Mouse (Mus musculus) embryonic facial prominence, embryonic 11.5 days (tissue): ENCODE results near the gene Tnpo1. TPM values are rescaled to one million over a fixed set of nuclear protein-coding genes. Genes with fewer than 3 reads are reported as not detected.

Experiments
- ATAC-seq: fragments of 200-750 bp; cut with Nextera tagmentation; replicated peaks from 2 replicates; pipeline ENCODE4 v1.8.0; 2017; ENCODE audit warnings: low read depth; ENCODE audit not compliant: insufficient number of reproducible peaks, low FRiP score, low TSS enrichment
- DNase-seq: peaks from one replicate; pipeline ENCODE4 v3.0.0-alpha.2; 2015; ENCODE audit warnings: low spot score
- H3K27ac ChIP-seq: fragments of 300-500 bp; sonication (generic); replicated peaks from 2 replicates; pipeline ENCODE4 v1.5.1; 2014; ENCODE audit warnings: mild to moderate bottlenecking, low read depth, low read length, control low read depth
- H3K27me3 ChIP-seq: fragments of 300-500 bp; sonication (generic); 2 replicates; pipeline ENCODE4 v1.6.1; 2014; ENCODE audit warnings: mild to moderate bottlenecking, low read length, moderate library complexity, mixed read lengths; ENCODE audit not compliant: control insufficient read depth, insufficient read depth
- H3K36me3 ChIP-seq: fragments of 300-500 bp; sonication (generic); replicated peaks from 2 replicates; pipeline ENCODE4 v1.6.1; 2014; ENCODE audit warnings: low read depth, mild to moderate bottlenecking, low read length, moderate library complexity, mixed read lengths; ENCODE audit not compliant: control insufficient read depth, insufficient read depth
- H3K4me1 ChIP-seq: fragments of 300-500 bp; sonication (generic); 2 replicates; pipeline ENCODE4 v1.6.1; 2014; ENCODE audit warnings: low read length, mixed read lengths; ENCODE audit not compliant: control insufficient read depth, insufficient read depth
- H3K4me2 ChIP-seq: fragments of 300-500 bp; sonication (generic); 2 replicates; pipeline ENCODE4 v1.6.1; 2014; ENCODE audit warnings: low read depth, mild to moderate bottlenecking, control low read depth, low read length, moderate library complexity
- H3K4me3 ChIP-seq: fragments of 300-500 bp; sonication (generic); 2 replicates; pipeline ENCODE4 v1.5.1; 2014; ENCODE audit warnings: low read depth, low read length, control low read depth
- H3K9ac ChIP-seq: fragments of 300-500 bp; sonication (generic); replicated peaks from 2 replicates; pipeline ENCODE4 v1.6.1; 2014; ENCODE audit warnings: mild to moderate bottlenecking, control low read depth, low read length
- H3K9me3 ChIP-seq: fragments of 300-500 bp; sonication (generic); replicated peaks from 2 replicates; pipeline ENCODE4 v1.6.1; 2016; ENCODE audit warnings: mild to moderate bottlenecking, low read length, inconsistent platforms, mixed read lengths; ENCODE audit not compliant: control insufficient read depth
- WGBS: fragments of 180-500 bp; shearing (Covaris S2); extraction: QIAGEN DNeasy Blood & Tissue Kit; methylation state at CpG from one replicate; pipeline ENCODE4 v1.1.7; 2014; 5-methylcytosine and 5-hydroxymethylcytosine counted together
- polyA plus RNA-seq: library from polyadenylated mRNA; unstranded; fragments of >200 nt; fragmentation: Nextera tagmentation; extraction: Ambion mirVana; gene quantifications from 2 replicates; pipeline ENCODE4 v1.2.1, GENCODE M21; 2014

Gene Tnpo1
- polyA plus RNA-seq, 1 experiment from 2014 or later = 61.5 TPM

- H3K27ac ChIP-seq = no peak overlapping the region
- no peak overlapping the region for H3K4me2 ChIP-seq
- H3K4me3 ChIP-seq = no peak overlapping the region
- H3K4me1 ChIP-seq = no peaks in the 10 kb centered on the region
- no peak for DNase-seq
- no peaks in the 10 kb centered on the region for H3K27me3 ChIP-seq
- WGBS = 81% methylated on average over 14 of the region's 14 CpGs
- no peaks in the 10 kb centered on the region for H3K36me3 ChIP-seq
- H3K9ac ChIP-seq = no peak overlapping the region
- H3K9me3 ChIP-seq = no peaks in the 10 kb centered on the region
- no peak for ATAC-seq
Measured at GRCm38 (mm10) chr13:98914010-98914843, 12.0 kb downstream of the Tnpo1 start.

GRCm38 (mm10) chr13:98913196-98913595, 13.0 kb downstream of the Tnpo1 start:
- 49% methylated on average over 7 of the region's 7 CpGs for WGBS
- ATAC-seq = no peak
- Histone ChIP-seq H3K9me3 (no peaks in the 10 kb centered on the region), H3K36me3 (no peaks in the 10 kb centered on the region), H3K4me2 (no peak overlapping the region), H3K4me1 (no peaks in the 10 kb centered on the region), H3K27ac (no peak overlapping the region), H3K27me3 (no peaks in the 10 kb centered on the region), H3K4me3 (no peak overlapping the region), H3K9ac (no peak overlapping the region)
- no peak for DNase-seq

GRCm38 (mm10) chr13:98912602-98913001, 13.6 kb downstream of the Tnpo1 start:
- no peak for ATAC-seq

GRCm38 (mm10) chr13:98910801-98911200, 15.4 kb downstream of the Tnpo1 start:
- H3K9me3 ChIP-seq = no peaks in the 10 kb centered on the region
- no peaks in the 10 kb centered on the region for H3K4me1 ChIP-seq
- DNase-seq (no peak), ATAC-seq (no peak)
- no peaks in the 10 kb centered on the region for H3K27me3 ChIP-seq
- no peak overlapping the region for H3K4me3 ChIP-seq
- no peak overlapping the region for H3K4me2 ChIP-seq
- no peaks in the 10 kb centered on the region; the same call in 1 of the 2 replicates for H3K36me3 ChIP-seq
- no peak overlapping the region for H3K9ac ChIP-seq
- WGBS = 90% methylated on average over 3 of the region's 3 CpGs
- no peak overlapping the region for H3K27ac ChIP-seq

More at GRCm38 (mm10) chr13:98912602-98913001, 13.6 kb downstream of the Tnpo1 start:
- Histone ChIP-seq H3K9ac (no peak overlapping the region), H3K4me3 (no peak overlapping the region), H3K27me3 (no peaks in the 10 kb centered on the region), H3K4me2 (no peak overlapping the region), H3K27ac (no peak overlapping the region), H3K9me3 (no peaks in the 10 kb centered on the region), H3K4me1 (no peaks in the 10 kb centered on the region), H3K36me3 (no peaks in the 10 kb centered on the region; the same call in 1 of the 2 replicates)
- no peak for DNase-seq
- WGBS = 69% methylated on average over 8 of the region's 8 CpGs

GRCm38 (mm10) chr13:98904608-98905007, 21.6 kb downstream of the Tnpo1 start:
- H3K9me3 ChIP-seq = peaks cover 3% of the 10 kb centered on the region; the same call in 1 of the 2 replicates
- no peaks in the 10 kb centered on the region for H3K4me1 ChIP-seq
- no peak overlapping the region for H3K27ac ChIP-seq
- H3K4me3 ChIP-seq = no peak overlapping the region
- ATAC-seq (no peak), DNase-seq (no peak)
- WGBS = 98% methylated on average over 2 of the region's 2 CpGs
- no peak overlapping the region for H3K9ac ChIP-seq
- H3K27me3 ChIP-seq = no peaks in the 10 kb centered on the region
- no peak overlapping the region for H3K4me2 ChIP-seq
- H3K36me3 ChIP-seq = no peaks in the 10 kb centered on the region; the same call in 1 of the 2 replicates

GRCm38 (mm10) chr13:98902366-98903025, 23.7 kb downstream of the Tnpo1 start:
- no peaks in the 10 kb centered on the region for H3K4me1 ChIP-seq
- no peak overlapping the region for H3K4me2 ChIP-seq
- H3K9ac ChIP-seq = no peak overlapping the region
- H3K27ac ChIP-seq = no peak overlapping the region
- no peaks in the 10 kb centered on the region; the same call in 1 of the 2 replicates for H3K36me3 ChIP-seq
- DNase-seq (no peak), ATAC-seq (no peak)
- peaks cover 3% of the 10 kb centered on the region; the same call in 1 of the 2 replicates for H3K9me3 ChIP-seq
- H3K27me3 ChIP-seq = no peaks in the 10 kb centered on the region
- H3K4me3 ChIP-seq = no peak overlapping the region
- 92% methylated on average over 8 of the region's 8 CpGs for WGBS

- no peak for ATAC-seq
- WGBS = 79% methylated on average over 3 of the region's 3 CpGs
- H3K4me2 ChIP-seq = no peak overlapping the region
- H3K4me3 ChIP-seq = no peak overlapping the region
- no peaks in the 10 kb centered on the region for H3K9me3 ChIP-seq
- H3K27ac ChIP-seq = no peak overlapping the region
- no peaks in the 10 kb centered on the region for H3K27me3 ChIP-seq
- H3K4me1 ChIP-seq = no peaks in the 10 kb centered on the region
- H3K36me3 ChIP-seq = no peaks in the 10 kb centered on the region
- no peak for DNase-seq
- no peak overlapping the region for H3K9ac ChIP-seq
Measured at GRCm38 (mm10) chr13:98899550-98899949, 26.6 kb downstream of the Tnpo1 start.

- Histone ChIP-seq H3K4me1 (no peaks in the 10 kb centered on the region), H3K4me2 (no peak overlapping the region), H3K9me3 (no peaks in the 10 kb centered on the region), H3K27ac (no peak overlapping the region), H3K27me3 (no peaks in the 10 kb centered on the region), H3K4me3 (no peak overlapping the region), H3K36me3 (no peaks in the 10 kb centered on the region), H3K9ac (no peak overlapping the region)
- 87% methylated on average over 5 of the region's 5 CpGs for WGBS
- ATAC-seq = no peak
- DNase-seq = no peak
Measured at GRCm38 (mm10) chr13:98897577-98897976, 28.6 kb downstream of the Tnpo1 start.
